In genomic region chr1:172000641-172001040, GRCm38 (mm10) we compare ENCODE assay signal across 9 mouse cellular contexts. TPM values are rescaled to one million over a fixed set of nuclear protein-coding genes. Genes with fewer than 3 reads are reported as not detected.
DNase-seq lines count a peak whose midpoint lies in the region; ATAC-seq and TF ChIP-seq lines count a peak whose summit lies in the region.
"Had no signal": no experiment of that assay in that cellular context is flagged by ENCODE, and none has a peak within 500 bp of the region (broad histone marks: within the 10 kb centered on the region; RNA-seq: fewer than 3 reads in every experiment).

No protein-coding gene starts in this region.

- DNase-seq in kidney, adult 18-20 months, result peak; percentile 37
- no peak for DNase-seq in kidney, adult 11 months
- peak; percentile 64 for DNase-seq in brain, adult 2 months (ENCODE audit: low read depth, low spot score)
- DNase-seq in heart, postnatal 0 days (ENCODE audit: low spot score), result peak; percentile 71
- DNase-seq in layer of hippocampus, adult 2 months (ENCODE audit: low spot score in 2 of 2), result peak; percentile 46 to 74
- peak; percentile 73 for DNase-seq in lung, postnatal 14 days
- peak; percentile 67 to 78 for DNase-seq in right cerebral cortex, postnatal 10 days (ENCODE audit: low spot score in 2 of 2)
- DNase-seq in urinary bladder, adult 2 months (ENCODE audit: low spot score), result no peak

- peak; percentile 62 for TF ChIP-seq CTCF in heart, postnatal 0 days (IDR thresholded peaks at IDR 0.05; ENCODE audit: low read depth)
- peak; percentile 84 for TF ChIP-seq CTCF in layer of hippocampus, adult 2 months (conservative IDR thresholded peaks at IDR 0.05)

- no peaks in the 10 kb centered on the region for H3K27me3 ChIP-seq in heart, postnatal 0 days (ENCODE audit: control insufficient read depth, insufficient read depth, low read length)

- peaks cover 19% of the 10 kb centered on the region for H3K36me3 ChIP-seq in heart, postnatal 0 days (replicated peaks; ENCODE audit: control insufficient read depth, insufficient read depth, low read length)

- no peak overlapping the region for H3K4me3 ChIP-seq in heart, postnatal 0 days (ENCODE audit: low read depth, low read length)
- no peak overlapping the region for H3K4me3 ChIP-seq in layer of hippocampus, adult 2 months
- H3K4me3 ChIP-seq: erythroblast, embryonic 14.5 days had no signal

- 42% methylated on average over 3 of the region's 3 CpGs for WGBS in heart, postnatal 0 days

- no peak overlapping the region for H3K27ac ChIP-seq in heart, postnatal 0 days (ENCODE audit: low read depth)
- no peak overlapping the region for H3K27ac ChIP-seq in layer of hippocampus, adult 2 months

- ATAC-seq in heart, postnatal 0 days (ENCODE audit: insufficient read depth, low read depth), result peak; percentile 60; the same call in 1 of the 2 replicates

- no peaks in the 10 kb centered on the region for H3K4me1 ChIP-seq in heart, postnatal 0 days (ENCODE audit: control insufficient read depth, insufficient read depth)

- no peak for TF ChIP-seq EP300 in heart, postnatal 0 days (IDR thresholded peaks at IDR 0.05; ENCODE audit: low read depth)

- H3K4me2 ChIP-seq in heart, postnatal 0 days (ENCODE audit: low read depth, low read length), result no peak overlapping the region

- no peak overlapping the region for H3K9ac ChIP-seq in heart, postnatal 0 days (replicated peaks; ENCODE audit: low read depth, low read length)

- H3K9me3 ChIP-seq in heart, postnatal 0 days (replicated peaks; ENCODE audit: control insufficient read depth, low read length), result no peaks in the 10 kb centered on the region

RNA-seq across cellular contexts. Expression of gene Vangl2, which starts 27.6 kb away (rescaled TPM):
- total RNA-seq in heart, postnatal 0 days (2014; rRNA removed; ENCODE audit: low replicate concordance), result 11.2 and 11.4 TPM in 2 replicates
- 4.7 and 5.2 TPM in 2 replicates for polyA plus RNA-seq in heart, postnatal 0 days (2015; fragmentation: Nextera tagmentation; extraction: Ambion mirVana)
- total RNA-seq in layer of hippocampus, adult 2 months (2021), result 10 to 100 TPM; 15.0 to 18.2 TPM
- 3.7 and 6.4 TPM in 2 replicates for polyA plus RNA-seq in urinary bladder, adult 2 months (2012; rRNA removed)

RNA-seq across cellular contexts. Expression of gene Nhlh1, which starts 56.7 kb away (rescaled TPM):
- not detected in 2 replicates for total RNA-seq in heart, postnatal 0 days (2014; rRNA removed; ENCODE audit: low replicate concordance)
- polyA plus RNA-seq in heart, postnatal 0 days (2015; fragmentation: Nextera tagmentation; extraction: Ambion mirVana), result not detected in 2 replicates
- 1 to 10 TPM in 1 of 2 experiments, under 1 TPM in 1; 0.79 to 1.2 TPM for total RNA-seq in layer of hippocampus, adult 2 months (2021)
- polyA plus RNA-seq in urinary bladder, adult 2 months (2012; rRNA removed), result not detected in 2 replicates
- polyA plus RNA-seq: erythroblast, embryonic 14.5 days had no signal

Comparison
In these comparisons a context has a peak if more than half of its experiments do, and no peak if none do; other contexts are left out.
1. DNase-seq: peak in kidney, adult 18-20 months (single experiment), brain, adult 2 months (single experiment), heart, postnatal 0 days (single experiment), layer of hippocampus, adult 2 months (2 of 2), lung, postnatal 14 days (single experiment) and right cerebral cortex, postnatal 10 days (2 of 2); none in kidney, adult 11 months (single experiment) and urinary bladder, adult 2 months (single experiment).